Mouse (Mus musculus): ENCODE measurements at regions not wholly inside any gene's neighbourhood (a gene's known extent, or its start where the extent isn't known, plus 50 kb on each side); places are given as distances from the start of the nearest gene placed in this dataset.

DNA sequence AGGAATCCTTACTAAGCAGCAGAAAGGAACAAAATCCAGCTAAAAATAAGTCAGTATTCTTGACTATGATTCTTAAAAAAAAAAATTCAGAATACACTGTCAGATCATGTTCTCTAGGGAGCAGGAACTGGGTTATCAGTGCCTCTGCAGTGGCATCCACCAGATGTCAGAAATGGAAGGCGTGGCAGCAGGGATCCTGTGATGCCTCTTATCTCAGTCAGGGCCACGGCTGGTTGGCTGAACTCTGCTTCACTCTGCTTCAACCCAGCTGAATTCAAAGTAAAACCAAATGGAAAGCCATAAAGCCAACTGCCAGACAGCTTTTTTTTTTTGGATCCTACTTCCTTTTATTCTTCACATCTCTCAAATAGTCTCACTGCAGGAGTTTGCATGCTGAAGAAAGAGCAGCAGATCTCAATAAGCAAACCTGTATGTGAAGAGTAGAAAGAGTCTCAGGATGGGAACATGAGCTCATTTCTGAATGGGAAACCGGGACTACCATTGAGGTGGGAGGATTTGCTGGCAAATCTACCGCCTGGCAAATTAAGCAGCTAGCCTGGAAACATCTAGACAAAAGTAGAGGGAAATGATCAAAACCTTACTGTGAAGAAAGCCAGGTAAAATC is 295.8 kb downstream of the Trib2 start:
- no peak for TF ChIP-seq CTCF (IDR thresholded peaks at IDR 0.05; ENCODE audit: low read depth, low read length)
- no peak for TF ChIP-seq POLR2A (IDR thresholded peaks at IDR 0.05; ENCODE audit: borderline replicate concordance, low read depth, low read length)
